Mouse (Mus musculus): ENCODE measurements around the gene Gid8.

Gid8 gene

DNA sequence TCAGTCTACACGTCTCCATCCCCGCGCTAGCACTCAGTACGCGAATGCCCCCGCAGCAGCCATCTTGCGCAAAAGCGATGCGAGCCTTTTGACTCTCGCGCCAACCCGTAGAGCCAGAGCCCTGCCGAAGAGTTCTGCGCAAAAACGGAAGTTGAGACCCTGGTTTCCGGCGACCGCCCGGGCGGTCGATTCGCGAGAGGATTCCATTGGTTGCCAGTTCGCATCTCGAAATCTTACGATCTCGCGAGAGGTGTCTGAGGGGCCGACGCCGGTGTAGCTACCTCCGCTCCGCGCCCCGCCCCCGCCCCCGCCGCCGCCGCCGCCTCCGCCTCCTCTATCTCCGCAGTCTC lies at the start of gene Gid8, which contains the start of gene Dido1:
Gene Gid8, plus strand, starts transcription at position 195 of the 350 bp plus-strand sequence.
Gene Dido1, minus strand, starts transcription at position 77 of the 350 bp plus-strand sequence.
- DNase-seq (ENCODE audit: low read depth, low spot score): peak; percentile 99

DNA sequence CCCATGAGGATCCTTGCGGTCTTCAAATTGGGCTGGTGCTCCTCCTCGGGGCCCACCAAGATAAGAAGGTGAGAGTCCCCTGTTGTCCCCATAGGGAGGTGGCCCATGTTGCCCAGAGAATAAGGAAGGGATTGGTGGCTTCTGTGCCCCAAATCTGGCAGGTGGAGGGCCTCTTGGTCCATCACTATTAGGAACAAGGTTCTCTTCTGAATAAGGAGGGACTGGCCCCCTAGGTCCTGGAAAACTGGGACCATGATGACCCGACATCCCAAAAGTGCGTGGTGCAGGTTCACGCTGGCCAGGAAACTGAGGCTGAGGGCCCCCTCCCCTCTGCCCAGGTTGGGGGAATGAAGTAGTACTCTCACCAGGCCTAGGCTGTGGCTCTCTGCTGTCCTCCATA lies 49.4 kb upstream of the Gid8 start:
- DNase-seq (ENCODE audit: low read depth, low spot score): no peak

DNA sequence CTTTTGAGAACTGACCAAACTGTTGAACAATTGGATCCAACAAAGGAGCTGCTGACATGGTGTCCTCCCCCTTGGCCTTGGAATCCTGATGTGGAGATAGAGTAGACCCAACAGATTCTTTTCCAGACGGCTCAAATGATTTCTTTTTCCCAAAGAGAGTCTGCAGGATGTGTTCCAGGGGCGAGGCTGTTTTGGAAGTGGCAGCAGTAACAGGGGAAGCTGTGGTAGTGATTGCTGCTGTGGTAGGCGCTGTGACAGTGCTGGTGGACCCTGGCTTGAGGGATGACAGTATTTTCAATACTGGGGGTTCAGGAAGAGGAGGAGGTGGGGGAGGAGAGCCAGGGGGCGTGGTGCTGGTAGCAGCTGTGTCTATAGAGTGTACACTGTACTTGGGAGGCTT lies 47.9 kb upstream of the Gid8 start:
- DNase-seq (ENCODE audit: low read depth, low spot score): no peak

DNA sequence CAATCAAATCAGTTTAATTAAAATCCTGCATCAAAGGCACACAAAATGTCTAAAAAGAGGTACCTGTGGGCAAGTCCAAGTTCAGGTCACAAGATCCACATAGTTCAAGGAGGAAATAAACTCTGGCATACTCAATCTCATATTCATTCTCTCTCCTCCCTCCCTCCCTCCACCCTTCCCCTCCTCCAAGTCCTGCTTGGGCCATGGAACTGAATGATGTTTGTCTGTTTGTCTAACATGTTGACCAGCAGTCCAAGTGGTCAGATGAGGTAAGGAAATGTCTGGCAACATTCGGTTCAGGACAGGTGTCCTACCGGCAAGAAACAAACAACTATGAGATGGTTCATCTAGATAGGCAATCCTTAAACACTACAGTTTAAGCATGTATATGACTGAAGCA lies 33.2 kb upstream of the Gid8 start:
- DNase-seq (ENCODE audit: low read depth, low spot score): no peak

DNA sequence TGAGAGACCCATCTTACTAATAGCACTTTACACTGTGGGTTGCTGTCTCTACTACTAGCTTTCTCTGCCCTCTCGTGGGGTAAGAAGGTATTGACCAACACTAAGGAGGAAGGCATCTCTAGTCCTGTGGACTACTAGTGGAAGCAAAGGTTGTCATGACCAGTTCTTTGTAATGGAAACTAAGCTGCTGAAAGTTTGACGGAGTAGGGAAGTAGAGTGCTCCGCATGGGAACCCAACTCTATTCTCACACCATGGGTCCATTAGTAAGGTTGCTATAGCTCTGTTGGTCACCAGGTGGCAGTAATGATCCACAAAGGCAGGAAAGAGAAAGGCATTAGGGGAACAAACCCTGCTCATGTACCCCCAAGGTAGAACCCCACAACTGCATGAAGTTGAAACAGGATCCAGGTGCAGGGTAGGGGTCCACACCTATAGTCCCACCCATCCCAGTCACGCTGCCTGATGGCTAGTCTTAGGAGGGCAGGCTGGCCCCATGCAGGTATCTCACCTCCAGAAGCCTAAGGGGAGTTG lies 31.2 kb upstream of the Gid8 start:
- peak; percentile 35 for DNase-seq (ENCODE audit: low read depth, low spot score)

DNA sequence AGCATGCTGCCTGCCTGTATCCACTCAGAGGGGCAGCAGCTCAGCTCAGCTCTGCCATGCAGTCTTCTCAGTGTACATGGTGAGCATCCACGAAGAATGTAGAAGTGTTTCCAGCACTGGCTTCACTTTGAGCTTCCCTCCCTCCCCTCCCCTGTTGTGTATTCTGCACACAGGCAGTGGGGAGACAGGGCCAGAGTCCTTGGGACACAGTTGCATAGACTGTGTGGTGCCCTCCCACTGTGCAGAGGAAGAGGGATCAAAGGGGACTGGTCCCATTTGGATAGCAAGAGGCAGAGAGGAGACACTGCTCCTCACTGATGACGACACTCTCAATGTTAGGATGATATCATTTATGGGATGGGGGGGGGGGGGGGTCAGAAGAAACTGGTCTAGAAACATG lies 28.7 kb upstream of the Gid8 start:
- DNase-seq (ENCODE audit: low read depth, low spot score): no peak

DNA sequence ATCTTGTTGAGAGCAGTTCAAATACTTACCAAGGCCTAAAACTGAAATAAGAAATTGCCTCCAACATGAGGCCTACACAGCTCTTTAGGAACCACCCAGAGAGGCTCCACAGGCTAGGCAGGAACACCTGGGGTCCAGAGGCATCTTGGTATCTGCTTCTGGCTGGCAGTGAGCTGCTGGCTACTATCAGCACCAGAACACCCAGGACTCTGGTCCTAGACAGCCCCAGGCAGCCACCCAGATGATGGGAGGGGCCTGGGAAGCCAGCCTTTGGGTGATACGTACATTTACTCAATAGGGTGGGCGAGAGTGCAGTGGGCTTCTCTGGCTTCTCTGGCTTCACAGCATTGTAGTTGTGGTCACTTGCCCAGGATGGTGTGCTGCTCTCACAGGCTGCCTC lies 26.4 kb upstream of the Gid8 start:
- DNase-seq (ENCODE audit: low read depth, low spot score): no peak

DNA sequence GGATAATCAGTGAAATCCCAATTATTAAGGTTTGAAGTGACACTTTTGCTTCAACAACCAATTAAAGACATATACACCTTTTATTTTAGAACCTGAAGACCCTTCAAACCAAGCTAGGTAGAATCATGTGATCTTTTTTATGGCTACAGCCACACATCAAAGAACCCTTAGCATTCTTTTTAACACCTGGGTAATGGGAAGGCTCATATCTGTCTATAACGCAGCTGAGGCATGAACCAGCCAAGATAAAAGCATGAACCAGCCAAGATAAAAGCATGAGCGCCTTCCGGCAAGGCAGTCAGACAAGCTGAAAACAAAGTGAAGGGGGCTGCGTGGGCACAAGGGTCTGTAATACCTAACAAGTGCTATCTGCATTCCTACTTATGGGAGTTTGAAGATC lies 25.9 kb upstream of the Gid8 start:
- DNase-seq (ENCODE audit: low read depth, low spot score): no peak

DNA sequence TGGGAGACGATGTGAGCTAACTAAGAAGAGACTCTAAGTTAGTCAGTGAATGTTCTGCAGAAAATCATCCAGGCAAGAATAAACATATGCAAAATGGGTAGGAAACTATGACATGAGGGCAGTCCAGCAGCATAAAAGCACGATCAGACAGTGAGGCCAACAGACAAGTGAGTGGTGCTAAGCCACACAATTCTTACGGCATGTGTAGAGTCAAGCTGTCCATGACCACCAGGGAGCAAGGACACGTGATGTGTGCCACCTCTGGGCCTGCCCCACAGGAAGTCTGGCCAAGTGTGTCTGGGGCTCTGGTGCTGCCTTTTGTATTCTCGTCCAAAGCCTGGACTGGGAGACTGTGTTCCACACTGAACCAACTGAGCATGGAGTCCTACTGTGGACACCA lies 20.1 kb upstream of the Gid8 start:
- DNase-seq (ENCODE audit: low read depth, low spot score): no peak

DNA sequence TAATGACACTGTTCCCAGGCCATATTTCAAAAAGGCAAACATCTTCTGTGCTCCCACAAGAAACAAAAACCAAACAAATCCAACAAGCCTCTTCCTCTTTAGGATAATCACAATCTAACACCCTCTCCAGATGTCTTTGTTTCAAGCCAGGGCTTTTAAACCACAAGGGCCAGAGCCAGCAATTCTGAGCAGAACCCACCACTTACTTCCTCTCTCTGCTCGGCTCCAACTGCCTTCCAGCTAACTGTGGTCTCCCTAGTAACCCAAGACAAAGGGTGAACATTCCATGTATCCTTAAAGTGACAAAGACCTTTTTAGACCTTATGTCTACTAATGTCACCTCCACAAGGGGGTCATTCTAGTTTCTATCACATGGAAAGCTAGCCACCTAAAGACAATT lies 17.3 kb upstream of the Gid8 start:
- DNase-seq (ENCODE audit: low read depth, low spot score): no peak

DNA sequence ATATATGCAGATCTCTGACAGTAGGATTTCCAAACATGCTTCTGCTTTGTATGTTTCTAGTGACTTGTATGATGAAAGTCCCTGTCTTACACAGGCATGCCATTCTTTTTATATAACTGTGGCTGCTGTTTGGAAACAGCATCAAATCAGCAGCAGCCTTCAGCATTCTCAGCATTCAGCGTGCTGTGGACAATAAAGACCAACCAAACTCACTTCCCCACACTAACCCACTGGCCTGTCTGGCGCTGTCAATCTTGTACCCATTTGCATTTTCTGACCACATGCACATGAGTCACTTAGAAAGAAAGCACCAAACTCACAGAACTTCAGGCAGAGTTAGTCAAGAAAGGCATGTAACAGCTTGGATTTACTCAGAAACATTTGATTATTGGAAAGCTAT lies 14.7 kb upstream of the Gid8 start:
- no peak for DNase-seq (ENCODE audit: low read depth, low spot score)

DNA sequence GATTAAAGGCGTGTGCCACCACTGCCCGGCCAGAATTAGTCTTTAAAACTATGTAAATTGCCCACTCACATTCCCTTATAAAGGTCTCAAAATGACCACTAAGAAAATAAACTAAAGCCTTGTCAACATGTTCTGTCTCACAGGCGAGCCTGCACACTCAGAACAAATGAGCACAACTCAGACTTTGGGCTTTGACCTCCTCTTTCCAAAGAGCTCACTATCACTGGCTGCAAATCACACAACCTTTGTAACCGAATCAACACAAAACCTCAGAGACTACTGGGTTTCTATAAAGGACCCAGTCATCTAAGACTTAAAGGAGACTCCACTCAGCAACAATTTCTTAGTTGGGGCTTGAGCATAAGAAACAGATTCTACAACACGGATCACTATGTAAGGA lies 9.5 kb upstream of the Gid8 start:
- no peak for DNase-seq (ENCODE audit: low read depth, low spot score)

DNA sequence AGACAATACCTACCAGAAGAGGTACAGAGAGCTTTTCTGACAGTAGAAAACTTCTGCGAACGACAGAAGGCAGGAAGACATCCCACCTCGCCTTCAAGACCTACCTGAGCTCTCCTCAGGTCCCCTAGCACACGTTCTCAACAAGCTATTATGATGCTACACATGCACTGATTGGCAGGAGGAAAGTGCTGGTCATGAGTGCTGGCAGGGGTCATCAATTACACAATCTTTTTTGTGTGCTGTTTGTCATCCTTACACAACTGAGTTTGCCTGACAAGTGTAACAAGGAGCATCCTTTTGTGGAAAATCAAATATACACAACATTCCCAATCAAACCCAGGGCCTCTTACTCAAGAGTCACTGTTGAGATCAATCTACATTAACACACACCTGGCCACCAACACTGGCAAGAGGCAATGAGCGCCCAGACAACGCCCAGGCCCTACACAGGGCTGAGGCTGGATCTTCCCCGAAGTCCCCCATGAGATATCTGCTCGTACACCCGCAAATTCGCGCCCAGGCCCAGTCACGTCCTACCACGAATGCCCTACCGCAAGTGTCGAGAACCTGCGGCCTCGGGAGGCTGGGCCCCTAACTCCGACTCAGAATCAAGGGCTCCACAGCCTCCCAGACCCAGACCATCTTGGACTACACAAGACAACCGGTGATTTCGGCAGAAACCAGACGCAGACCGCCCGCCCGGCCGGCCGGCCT lies 8.7 kb upstream of the Gid8 start:
- no peak for DNase-seq (ENCODE audit: low read depth, low spot score)

DNA sequence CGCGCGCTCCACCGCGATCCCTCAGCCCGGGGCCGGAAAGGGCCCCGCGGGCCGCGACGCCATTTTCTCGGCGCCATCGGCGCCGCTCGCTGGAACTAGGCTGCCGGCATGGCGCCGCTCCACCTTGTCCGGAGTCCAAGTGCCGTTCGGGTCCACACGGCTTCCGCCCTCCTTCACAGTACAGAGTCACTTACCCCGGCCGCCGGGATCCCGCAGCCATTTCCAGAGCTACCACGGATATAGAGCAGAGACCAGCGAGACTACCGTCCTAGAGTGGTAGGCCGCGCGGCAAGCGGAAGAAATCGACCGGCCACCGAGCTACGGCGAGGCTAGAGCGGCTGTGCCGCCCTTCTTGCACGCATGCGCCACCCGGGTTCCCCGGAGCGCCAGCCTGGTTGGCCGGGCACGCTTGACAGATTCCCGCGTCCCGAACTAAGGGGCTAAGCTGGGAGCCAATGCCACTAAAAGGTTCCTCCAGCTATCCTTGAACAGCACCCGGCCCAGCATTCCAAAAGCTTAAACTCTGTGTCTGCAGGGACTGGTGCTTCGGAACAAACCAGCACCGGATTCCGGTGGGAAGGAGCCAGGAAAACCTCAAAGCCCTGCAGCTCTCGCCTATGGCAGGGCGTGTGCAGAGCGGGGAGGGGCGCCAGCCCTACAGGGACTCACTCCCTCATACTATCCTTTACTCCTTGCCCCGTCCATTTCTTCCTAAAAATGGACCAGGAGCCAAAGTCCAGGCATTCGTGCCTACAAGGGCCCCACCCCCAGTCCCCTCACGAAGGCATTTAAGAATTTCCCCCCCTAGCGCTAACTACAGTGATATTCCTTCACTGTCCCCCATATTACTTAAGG lies 7.9 kb upstream of the Gid8 start:
- peak; percentile 88 for DNase-seq (ENCODE audit: low read depth, low spot score)

DNA sequence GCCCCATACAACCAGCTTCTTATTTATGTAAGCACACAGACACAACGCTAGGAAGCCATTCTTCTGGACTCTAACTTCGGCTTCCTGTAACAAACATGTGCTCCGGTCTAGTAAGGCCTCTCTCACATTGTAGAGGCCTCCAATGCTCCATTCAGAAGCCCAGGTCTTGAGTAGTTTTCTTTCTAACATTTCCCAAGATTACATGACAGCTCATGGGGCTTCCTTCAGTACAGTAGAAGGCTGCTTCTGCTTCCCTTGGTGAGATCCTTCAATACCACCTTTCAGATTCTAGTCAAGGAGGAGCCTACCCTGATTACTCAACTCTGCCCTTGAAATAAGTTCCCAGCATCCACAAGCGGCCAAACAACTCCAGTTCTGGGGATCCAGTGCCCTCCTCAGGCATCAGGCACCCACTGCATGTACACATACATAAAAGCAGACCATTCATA lies 7.2 kb upstream of the Gid8 start:
- no peak for DNase-seq (ENCODE audit: low read depth, low spot score)

DNA sequence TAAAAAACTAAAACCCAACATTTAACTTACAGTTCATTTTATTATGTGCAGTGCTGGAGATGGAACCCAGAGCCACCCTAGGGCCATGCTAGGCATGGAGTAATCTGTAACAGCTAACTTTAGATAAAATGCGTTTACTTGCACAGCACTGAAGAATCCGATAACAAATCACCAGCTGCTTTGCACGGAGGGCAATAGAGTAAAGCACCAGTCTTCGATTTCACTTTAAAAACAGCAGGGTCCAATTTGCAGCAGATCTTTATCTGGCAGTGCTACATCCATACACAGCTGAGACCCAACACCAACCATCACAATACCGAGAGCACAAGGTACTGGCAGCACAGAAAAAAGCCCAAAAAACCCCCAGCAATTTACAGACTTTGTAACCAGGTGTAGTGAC lies 6.7 kb upstream of the Gid8 start:
- DNase-seq (ENCODE audit: low read depth, low spot score): no peak

DNA sequence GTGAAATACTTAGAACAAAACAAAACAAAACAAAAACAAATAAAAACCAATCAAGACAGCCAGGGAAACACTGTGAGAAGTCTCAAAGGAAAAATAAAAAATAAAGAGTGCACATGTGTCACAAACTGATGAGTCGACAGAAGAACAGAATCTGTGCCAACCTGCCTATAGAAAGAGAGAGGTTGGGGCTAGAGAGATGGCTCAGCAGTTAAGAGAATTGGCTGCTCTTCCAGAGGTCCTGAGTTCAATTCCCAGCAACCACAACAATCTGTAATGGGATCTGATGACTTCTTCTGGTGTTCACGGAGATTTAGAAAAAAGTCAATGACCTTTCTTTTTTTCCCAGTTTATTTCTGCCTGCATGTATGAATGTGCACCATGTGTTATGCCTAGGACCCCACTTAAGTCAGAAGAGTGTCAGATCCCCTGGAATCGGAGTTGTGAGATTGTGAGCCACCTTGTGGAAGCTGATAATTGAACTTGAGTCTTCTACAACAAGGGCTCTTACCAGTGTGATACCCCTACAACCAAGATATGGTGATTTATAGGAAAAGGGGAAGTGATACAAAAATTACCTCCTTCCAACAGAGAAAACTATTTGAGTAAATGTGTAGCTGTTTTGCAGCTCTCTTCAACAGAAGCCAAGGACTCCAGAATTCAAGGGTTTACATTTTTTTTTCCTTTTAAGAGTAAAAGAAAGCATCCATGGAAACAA lies 6.1 kb upstream of the Gid8 start:
- no peak for DNase-seq (ENCODE audit: low read depth, low spot score)

DNA sequence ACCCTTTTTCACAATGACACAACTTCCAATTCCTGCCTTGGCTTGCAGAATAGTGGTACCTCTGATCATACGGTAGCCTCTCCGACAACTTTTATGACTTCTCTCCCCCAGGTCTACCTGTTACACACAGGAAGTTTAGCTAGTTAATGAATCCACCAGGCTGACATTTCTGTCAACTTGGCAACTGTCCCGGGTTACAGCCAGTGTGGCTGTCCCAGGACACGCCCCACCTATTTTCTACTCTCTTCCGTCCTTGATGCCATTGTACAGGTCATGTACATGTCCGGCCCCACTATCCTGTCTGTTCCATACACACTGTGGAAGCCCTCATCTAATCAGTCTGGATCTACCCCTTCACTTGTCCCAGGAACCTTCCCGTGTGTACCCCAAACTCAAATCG lies 5.3 kb upstream of the Gid8 start:
- DNase-seq (ENCODE audit: low read depth, low spot score): no peak

DNA sequence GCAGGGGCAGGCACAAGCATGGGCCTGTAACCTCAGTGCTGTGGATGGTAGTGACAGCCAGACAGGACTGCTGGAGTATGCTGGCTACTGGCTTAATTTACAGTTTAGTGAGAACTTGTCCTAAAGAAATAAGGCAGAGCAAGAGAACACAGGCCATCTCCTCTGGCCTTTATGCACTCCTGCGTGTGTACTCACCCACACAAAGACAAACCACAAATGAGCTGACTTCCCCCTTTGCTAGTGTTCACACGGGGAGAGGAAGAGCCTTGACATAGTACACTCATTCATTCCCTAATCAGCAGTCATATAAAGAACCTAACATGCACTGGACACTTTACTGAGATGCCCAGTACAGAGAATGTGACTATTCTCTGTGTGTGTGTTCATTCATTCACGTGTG lies 4.9 kb upstream of the Gid8 start:
- DNase-seq (ENCODE audit: low read depth, low spot score): no peak

DNA sequence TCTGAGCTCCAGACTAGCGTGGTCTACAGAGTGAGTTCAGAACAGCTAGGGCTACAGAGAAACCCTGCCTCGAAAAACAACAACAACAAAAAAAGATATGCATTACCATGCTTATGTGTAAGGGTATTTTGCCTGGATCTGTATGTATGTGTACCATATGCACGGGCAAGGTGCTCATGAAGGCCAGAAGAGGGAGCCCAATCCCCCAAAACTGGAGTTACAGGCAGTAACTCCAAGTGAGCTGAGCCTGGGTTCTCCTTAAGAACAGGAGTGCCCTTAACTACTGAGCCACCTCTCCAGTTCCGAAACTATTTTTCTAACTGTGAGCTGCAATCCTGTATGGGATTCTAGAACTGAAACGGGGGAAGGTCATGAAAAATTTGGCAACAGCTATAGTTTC lies 3.9 kb upstream of the Gid8 start:
- no peak for DNase-seq (ENCODE audit: low read depth, low spot score)

DNA sequence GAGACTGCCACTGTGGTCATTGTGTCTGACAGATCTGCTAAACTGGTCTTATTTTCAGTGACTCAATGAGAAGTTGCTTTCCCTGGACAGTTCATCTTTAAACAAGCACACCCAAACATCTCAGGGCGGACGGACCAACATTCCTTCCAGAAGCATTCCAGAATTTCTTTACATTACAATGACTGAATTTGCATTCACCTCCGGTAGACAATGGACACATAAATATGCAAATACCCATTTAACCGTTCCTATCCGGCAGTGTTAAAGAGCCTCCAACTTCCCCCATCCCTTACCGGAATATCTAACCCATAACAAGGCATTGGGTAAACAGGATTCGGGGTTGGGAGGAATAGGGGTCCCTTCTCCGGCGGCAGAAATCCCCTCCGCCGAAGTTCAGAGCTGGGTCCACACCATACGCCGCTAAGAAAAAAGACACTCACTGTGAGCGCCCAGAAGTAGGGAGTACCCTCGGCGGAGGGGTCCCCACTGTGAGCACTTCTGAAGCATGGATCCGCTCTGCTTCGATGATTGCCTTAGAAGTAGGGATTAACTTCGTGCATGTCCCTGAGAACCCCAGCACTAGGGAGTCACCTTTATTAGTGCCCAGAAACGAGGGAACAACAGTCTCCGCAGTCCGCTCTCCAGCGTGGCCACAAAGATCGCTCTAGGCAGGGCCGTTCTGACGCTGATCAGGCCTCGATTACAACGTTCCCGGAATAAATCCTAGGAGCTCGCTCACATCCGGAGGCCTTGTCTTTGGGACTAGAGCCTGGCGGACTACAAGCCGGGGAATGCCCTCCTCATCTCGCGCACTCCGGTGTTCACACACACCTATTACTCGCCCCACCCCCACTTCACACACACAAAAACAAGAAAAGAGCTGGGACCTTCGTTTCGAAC lies 644 bp upstream of the Gid8 start:
- DNase-seq (ENCODE audit: low read depth, low spot score): no peak

Data from telencephalon, adult 2 months (tissue).